Mouse (Mus musculus) cerebellum, adult 2 months (tissue): ENCODE measurements at regions not wholly inside any gene's neighbourhood (a gene's known extent, or its start where the extent isn't known, plus 50 kb on each side); places are given as distances from the start of the nearest gene placed in this dataset.

Experiments used
- CTCF ChIP-seq: fragments of 200-500 bp; IDR thresholded peaks from 2 replicates; pipeline ENCODE4 v1.5.1; 2011; ENCODE audit warnings: low read depth, mild to moderate bottlenecking, control low read depth, low read length, moderate library complexity, borderline replicate concordance; ENCODE audit not compliant: insufficient read depth
- POLR2A ChIP-seq: fragments of 200-500 bp; IDR thresholded peaks from 2 replicates; pipeline ENCODE4 v1.6.1; 2011; ENCODE audit warnings: low read length, control low read depth, borderline replicate concordance; ENCODE audit not compliant: insufficient read depth

DNA sequence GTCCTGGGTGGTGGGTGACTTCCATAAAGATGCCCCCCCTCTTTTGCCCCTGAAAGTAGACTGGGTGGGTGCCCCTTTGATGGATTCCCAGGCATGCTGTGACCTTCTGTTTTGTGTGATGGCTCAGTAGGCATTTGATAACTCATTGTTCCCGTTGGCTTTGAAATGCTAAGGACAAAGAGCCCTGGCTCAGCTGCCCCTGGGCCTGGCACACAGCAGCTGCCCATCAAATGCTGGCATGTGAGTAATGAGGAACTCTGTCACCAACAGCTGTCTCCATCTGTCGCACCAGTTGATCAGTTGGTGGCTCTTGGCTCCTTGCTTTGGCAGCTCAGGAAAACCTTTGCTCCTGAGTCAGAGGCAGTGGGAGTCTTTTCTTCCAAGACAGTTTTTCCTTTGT lies 264.8 kb upstream of the Cxcr4 start:
- TF ChIP-seq CTCF = no peak
- TF ChIP-seq POLR2A = no peak
